Mouse (Mus musculus): ENCODE measurements around the gene Ube3b. TPM values are rescaled to one million over a fixed set of nuclear protein-coding genes. Genes with fewer than 3 reads are reported as not detected.
A peak's percentile ranks its signal among the peaks of the same experiment; 100 is the strongest.

Ube3b gene
- total and polyA plus RNA-seq, 2 experiments: 15.8 to 52.3 TPM

- Histone ChIP-seq H3K9ac (ENCODE audit: low read depth, low read length) (no peak overlapping the region), H3K4me1 (ENCODE audit: control insufficient read depth, insufficient read depth, low read length) (peaks cover 5% of the 10 kb centered on the region; the same call in 1 of the 2 replicates), H3K27me3 (ENCODE audit: control insufficient read depth, insufficient read depth, low read length) (no peaks in the 10 kb centered on the region), H3K4me3 (ENCODE audit: insufficient read depth, low read depth, low read length) (no peak overlapping the region), H3K79me2 (ENCODE audit: control insufficient read depth, insufficient read depth, low read length) (peaks cover 37% of the 10 kb centered on the region), H3K27ac (replicated peaks; ENCODE audit: insufficient read depth, low read depth, low read length) (no peak overlapping the region), H3K36me3 (ENCODE audit: control insufficient read depth, insufficient read depth, low read length) (peaks cover 18% of the 10 kb centered on the region)
- peak; percentile 19 for DNase-seq (ENCODE audit: extremely low read depth, low read depth, low spot score)
- WGBS: 85% methylated on average over 9 of the region's 9 CpGs
- TF ChIP-seq CTCF (IDR thresholded peaks at IDR 0.05; ENCODE audit: low read depth, low read length) (peak; percentile 83), POLR2A (IDR thresholded peaks at IDR 0.05; ENCODE audit: extremely low read depth, insufficient read depth, low read length) (no peak)
Measured at GRCm38 (mm10) chr5:114383184-114383904, 2.9 kb downstream of the Ube3b start.

GRCm38 (mm10) chr5:114384448-114384847, 4.0 kb downstream of the Ube3b start:
- H3K36me3 ChIP-seq (ENCODE audit: control insufficient read depth, insufficient read depth, low read length): peaks cover 24% of the 10 kb centered on the region
- H3K9ac ChIP-seq (ENCODE audit: low read depth, low read length): no peak overlapping the region
- no peak overlapping the region for H3K4me3 ChIP-seq (ENCODE audit: insufficient read depth, low read depth, low read length)
- no peaks in the 10 kb centered on the region for H3K27me3 ChIP-seq (ENCODE audit: control insufficient read depth, insufficient read depth, low read length)
- H3K27ac ChIP-seq (replicated peaks; ENCODE audit: insufficient read depth, low read depth, low read length): no peak overlapping the region
- peaks cover 35% of the 10 kb centered on the region for H3K79me2 ChIP-seq (ENCODE audit: control insufficient read depth, insufficient read depth, low read length)
- WGBS: 90% methylated on average over 8 of the region's 8 CpGs
- no peak for TF ChIP-seq POLR2A (IDR thresholded peaks at IDR 0.05; ENCODE audit: extremely low read depth, insufficient read depth, low read length)
- TF ChIP-seq CTCF (IDR thresholded peaks at IDR 0.05; ENCODE audit: low read depth, low read length): no peak
- DNase-seq (ENCODE audit: extremely low read depth, low read depth, low spot score): no peak
- H3K4me1 ChIP-seq (ENCODE audit: control insufficient read depth, insufficient read depth, low read length): peaks cover 5% of the 10 kb centered on the region; the same call in 1 of the 2 replicates

- Histone ChIP-seq H3K4me3 (ENCODE audit: insufficient read depth, low read depth, low read length) (no peak overlapping the region), H3K36me3 (ENCODE audit: control insufficient read depth, insufficient read depth, low read length) (peaks cover 21% of the 10 kb centered on the region), H3K79me2 (ENCODE audit: control insufficient read depth, insufficient read depth, low read length) (no peaks in the 10 kb centered on the region), H3K27me3 (ENCODE audit: control insufficient read depth, insufficient read depth, low read length) (no peaks in the 10 kb centered on the region), H3K9ac (ENCODE audit: low read depth, low read length) (no peak overlapping the region), H3K4me1 (ENCODE audit: control insufficient read depth, insufficient read depth, low read length) (no peaks in the 10 kb centered on the region), H3K27ac (replicated peaks; ENCODE audit: insufficient read depth, low read depth, low read length) (no peak overlapping the region)
- DNase-seq (ENCODE audit: extremely low read depth, low read depth, low spot score): no peak
- 81% methylated on average over 9 of the region's 9 CpGs for WGBS
- TF ChIP-seq POLR2A (IDR thresholded peaks at IDR 0.05; ENCODE audit: extremely low read depth, insufficient read depth, low read length): no peak
- TF ChIP-seq CTCF (IDR thresholded peaks at IDR 0.05; ENCODE audit: low read depth, low read length): no peak
Measured at GRCm38 (mm10) chr5:114393169-114393568, 12.8 kb downstream of the Ube3b start.

GRCm38 (mm10) chr5:114406592-114406991, 26.2 kb downstream of the Ube3b start:
- TF ChIP-seq CTCF (IDR thresholded peaks at IDR 0.05; ENCODE audit: low read depth, low read length): no peak
- whole genome bisulfite sequencing: 91% methylated on average over 14 of the region's 14 CpGs
- H3K4me1 ChIP-seq (ENCODE audit: control insufficient read depth, insufficient read depth, low read length): no peaks in the 10 kb centered on the region
- no peaks in the 10 kb centered on the region for H3K79me2 ChIP-seq (ENCODE audit: control insufficient read depth, insufficient read depth, low read length)
- no peak overlapping the region for H3K27ac ChIP-seq (replicated peaks; ENCODE audit: insufficient read depth, low read depth, low read length)
- peaks cover 25% of the 10 kb centered on the region for H3K36me3 ChIP-seq (ENCODE audit: control insufficient read depth, insufficient read depth, low read length)
- no peak overlapping the region for H3K4me3 ChIP-seq (ENCODE audit: insufficient read depth, low read depth, low read length)
- DNase-seq (ENCODE audit: extremely low read depth, low read depth, low spot score): no peak
- H3K27me3 ChIP-seq (ENCODE audit: control insufficient read depth, insufficient read depth, low read length): no peaks in the 10 kb centered on the region
- no peak overlapping the region for H3K9ac ChIP-seq (ENCODE audit: low read depth, low read length)

GRCm38 (mm10) chr5:114407269-114407668, 26.9 kb downstream of the Ube3b start:
- no peak overlapping the region for H3K9ac ChIP-seq (ENCODE audit: low read depth, low read length)
- WGBS: 91% methylated on average over 10 of the region's 10 CpGs
- peaks cover 24% of the 10 kb centered on the region for H3K36me3 ChIP-seq (ENCODE audit: control insufficient read depth, insufficient read depth, low read length)

GRCm38 (mm10) chr5:114407810-114408209, 27.4 kb downstream of the Ube3b start:
- 92% methylated on average over 9 of the region's 9 CpGs for whole genome bisulfite sequencing
- Histone ChIP-seq H3K4me1 (ENCODE audit: control insufficient read depth, insufficient read depth, low read length) (no peaks in the 10 kb centered on the region), H3K36me3 (ENCODE audit: control insufficient read depth, insufficient read depth, low read length) (peaks cover 26% of the 10 kb centered on the region), H3K27me3 (ENCODE audit: control insufficient read depth, insufficient read depth, low read length) (no peaks in the 10 kb centered on the region), H3K27ac (replicated peaks; ENCODE audit: insufficient read depth, low read depth, low read length) (no peak overlapping the region), H3K79me2 (ENCODE audit: control insufficient read depth, insufficient read depth, low read length) (no peaks in the 10 kb centered on the region), H3K4me3 (ENCODE audit: insufficient read depth, low read depth, low read length) (no peak overlapping the region), H3K9ac (ENCODE audit: low read depth, low read length) (no peak overlapping the region)
- no peak for DNase-seq (ENCODE audit: extremely low read depth, low read depth, low spot score)
- TF ChIP-seq POLR2A (IDR thresholded peaks at IDR 0.05; ENCODE audit: extremely low read depth, insufficient read depth, low read length) (no peak), CTCF (IDR thresholded peaks at IDR 0.05; ENCODE audit: low read depth, low read length) (no peak)

More at GRCm38 (mm10) chr5:114407269-114407668, 26.9 kb downstream of the Ube3b start:
- Histone ChIP-seq H3K4me3 (ENCODE audit: insufficient read depth, low read depth, low read length) (no peak overlapping the region), H3K27me3 (ENCODE audit: control insufficient read depth, insufficient read depth, low read length) (no peaks in the 10 kb centered on the region), H3K4me1 (ENCODE audit: control insufficient read depth, insufficient read depth, low read length) (no peaks in the 10 kb centered on the region), H3K27ac (replicated peaks; ENCODE audit: insufficient read depth, low read depth, low read length) (no peak overlapping the region), H3K79me2 (ENCODE audit: control insufficient read depth, insufficient read depth, low read length) (no peaks in the 10 kb centered on the region)
- TF ChIP-seq CTCF (IDR thresholded peaks at IDR 0.05; ENCODE audit: low read depth, low read length): no peak
- TF ChIP-seq POLR2A (IDR thresholded peaks at IDR 0.05; ENCODE audit: extremely low read depth, insufficient read depth, low read length): no peak
- no peak for DNase-seq (ENCODE audit: extremely low read depth, low read depth, low spot score)
